Mouse (Mus musculus): Measurements from ENCODE around the gene Nemp1.

Gene Nemp1

DNA sequence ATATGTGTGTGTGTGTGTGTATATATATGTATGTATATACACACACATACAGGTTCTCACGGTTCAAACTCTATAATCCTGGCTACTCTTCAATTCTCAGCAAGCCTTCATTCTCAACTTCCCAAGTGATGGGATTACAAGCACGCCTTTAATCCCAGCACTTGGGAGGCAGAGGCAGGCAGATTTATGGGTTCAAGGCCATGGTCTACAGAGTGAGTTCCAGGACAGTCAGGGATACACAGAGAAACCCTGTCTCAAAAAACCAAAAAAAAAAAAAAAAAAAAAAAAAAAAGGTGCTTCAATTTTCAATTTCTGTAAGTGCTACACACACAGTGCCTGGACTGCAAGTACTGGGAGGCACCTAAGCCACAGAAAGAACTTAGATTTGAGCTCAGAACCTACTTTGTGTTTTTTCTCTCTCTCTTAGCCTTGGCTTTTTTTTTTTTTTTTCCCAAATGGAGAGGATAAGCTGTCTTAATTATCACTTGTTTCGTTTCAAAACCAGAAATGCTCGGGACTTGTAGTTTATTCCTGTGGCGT, 9.2 kb downstream of the Nemp1 start:
- no peak for DNase-seq

DNA sequence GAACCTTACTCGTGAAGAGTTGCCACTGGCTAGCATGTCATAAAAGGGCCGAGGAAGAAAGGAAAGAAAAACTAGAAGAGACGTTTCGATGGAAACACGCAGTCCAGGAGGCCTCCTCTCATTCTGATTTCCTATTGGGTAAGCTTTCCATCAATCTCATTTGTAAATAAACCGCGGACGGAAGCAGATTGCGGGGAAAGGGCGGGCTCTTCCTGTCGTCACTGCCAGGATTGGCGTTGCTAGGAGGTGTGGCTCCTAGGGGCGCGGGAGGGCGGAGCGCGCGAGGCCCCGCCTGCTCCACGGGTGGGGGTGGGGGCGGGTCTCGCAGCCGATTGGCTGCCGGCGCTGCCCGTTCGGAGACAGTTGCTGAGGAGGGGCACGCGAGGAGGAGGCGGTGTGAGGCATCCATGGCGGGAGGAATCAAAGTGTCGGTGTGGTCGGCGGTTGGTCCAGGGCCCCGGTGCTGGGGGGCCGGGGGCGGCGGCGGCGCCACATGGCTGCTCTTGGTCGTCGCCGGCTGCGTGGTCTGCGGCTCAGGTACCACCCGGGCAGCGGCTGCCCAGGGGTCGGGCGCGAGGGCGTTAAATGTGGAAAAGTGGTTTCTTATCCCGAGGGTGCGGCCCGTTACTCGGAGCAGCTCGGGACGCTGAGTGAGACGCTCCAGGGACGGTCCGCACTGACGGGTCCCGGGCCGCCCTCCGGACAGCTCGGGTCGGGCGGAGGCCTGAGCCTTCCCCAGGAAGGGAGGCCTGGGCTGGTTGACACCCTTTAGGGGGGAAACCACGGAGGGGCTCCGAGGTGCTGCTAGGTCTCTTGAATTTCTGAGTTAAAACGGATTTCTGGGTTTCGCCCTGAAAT, 10.2 kb downstream of the Nemp1 start:
- peak; percentile 94 for DNase-seq

DNA sequence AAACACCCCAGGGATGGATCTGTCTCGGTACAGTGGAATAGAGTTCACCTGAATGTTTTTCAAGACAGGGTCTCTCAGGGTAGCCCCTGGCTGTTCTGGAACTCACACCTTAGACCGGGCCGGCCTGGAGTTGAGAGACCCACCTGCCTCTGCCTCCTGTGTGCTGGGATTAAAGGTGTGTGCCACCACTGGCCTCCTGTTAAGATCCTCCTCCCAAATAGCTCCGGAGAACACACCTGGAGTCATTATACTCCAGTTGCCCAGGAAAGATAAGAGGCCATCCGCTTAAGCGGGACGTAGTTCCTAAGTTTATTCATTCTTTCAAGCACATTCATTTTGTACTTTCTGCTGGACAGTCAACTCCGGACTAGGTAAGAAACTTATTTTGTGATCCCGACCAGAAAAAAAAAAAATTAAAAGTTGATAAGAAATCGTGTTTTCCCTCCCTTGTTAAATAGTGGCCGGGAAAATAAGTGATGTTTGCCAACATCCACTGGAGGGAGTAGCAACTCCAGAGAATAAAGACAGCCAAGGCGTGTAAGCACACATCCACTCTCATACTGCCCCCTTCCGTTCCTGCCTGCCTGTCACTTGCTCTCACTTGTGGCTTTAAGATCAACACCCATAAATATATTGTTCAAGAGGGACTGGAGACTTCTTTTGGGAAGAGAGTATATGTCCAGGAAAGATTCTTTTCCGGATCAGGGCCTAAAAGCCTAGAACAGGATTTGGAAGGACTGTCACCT, 11.1 kb downstream of the Nemp1 start:
- peak; percentile 86 for DNase-seq

DNA sequence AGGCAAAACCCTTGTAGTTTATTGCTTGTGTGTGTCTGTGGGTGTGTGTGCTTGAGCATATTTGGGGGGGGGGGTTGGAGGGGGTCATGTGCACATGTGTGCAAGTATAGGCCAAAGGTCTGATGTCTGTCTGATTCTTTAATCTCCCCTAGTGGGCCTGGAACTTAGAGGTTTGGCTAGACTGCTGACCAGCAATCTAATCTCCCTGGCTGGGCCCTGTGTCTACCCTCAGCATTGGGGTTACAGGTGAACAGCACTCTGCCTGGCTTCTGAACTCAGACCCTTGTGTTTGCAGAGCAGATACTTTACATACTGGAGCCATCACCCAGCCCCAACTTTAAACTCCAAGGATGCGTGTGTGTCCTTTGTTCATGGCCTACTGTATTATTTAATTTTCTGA, 12.5 kb downstream of the Nemp1 start:
- no peak for DNase-seq

DNA sequence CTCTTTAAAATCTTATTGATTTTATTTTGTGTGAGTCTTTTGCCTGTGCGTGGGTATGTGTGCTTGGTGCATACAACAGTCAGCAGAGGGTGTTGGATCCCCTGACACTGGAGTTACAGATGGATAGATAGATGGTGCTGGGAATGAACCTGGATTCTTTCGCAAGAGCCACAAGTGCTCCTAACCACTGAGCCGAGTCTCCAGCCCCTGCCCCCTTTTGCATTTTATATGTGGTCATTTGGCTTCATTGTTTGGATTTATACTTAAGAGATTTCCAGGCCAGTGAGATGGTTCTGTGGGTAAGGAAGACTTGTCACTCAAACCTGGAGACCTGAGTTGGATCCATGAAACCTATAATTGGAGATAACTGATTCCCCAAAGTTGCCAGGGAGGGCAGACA, 13.2 kb downstream of the Nemp1 start:
- DNase-seq = no peak

DNA sequence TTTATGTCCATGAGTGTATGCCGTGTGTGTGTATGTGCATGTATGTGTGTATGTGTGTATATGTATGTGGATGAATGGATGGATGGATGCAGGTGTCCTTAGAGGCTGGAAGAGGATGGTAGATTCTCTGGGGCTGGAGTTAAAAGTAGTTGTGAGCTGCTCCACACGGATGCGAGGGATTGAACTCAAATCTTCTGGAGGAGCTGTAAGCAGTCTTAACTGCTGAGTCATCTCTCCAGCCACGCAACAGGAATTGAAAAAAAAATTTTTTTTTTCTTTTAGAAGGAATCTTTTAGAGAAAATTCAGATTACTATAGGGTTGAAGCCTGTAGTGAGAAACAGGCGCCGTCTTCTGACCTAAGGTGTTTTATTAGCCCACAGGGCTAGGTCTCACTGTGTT, 16.2 kb downstream of the Nemp1 start:
- no peak for DNase-seq

DNA sequence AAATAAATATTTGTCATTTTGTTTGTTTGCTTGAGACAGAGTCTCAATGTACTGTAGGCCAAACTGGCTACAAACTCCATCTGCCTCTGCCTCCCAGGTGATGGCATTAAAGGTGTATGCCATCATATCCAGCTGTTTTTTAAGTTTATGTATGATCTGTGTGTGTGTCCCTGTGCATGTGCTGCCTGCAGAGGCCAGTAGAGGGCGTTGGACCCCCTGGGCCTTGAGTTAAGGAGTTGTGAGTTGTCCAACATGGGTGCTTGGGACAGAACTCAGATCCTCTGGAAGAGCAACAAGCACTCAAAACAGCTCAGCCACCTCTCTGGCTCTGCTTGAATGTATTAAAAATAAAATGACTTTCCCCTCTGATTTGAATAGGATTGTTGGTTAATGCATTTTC, 24.4 kb downstream of the Nemp1 start:
- no peak for DNase-seq

DNA sequence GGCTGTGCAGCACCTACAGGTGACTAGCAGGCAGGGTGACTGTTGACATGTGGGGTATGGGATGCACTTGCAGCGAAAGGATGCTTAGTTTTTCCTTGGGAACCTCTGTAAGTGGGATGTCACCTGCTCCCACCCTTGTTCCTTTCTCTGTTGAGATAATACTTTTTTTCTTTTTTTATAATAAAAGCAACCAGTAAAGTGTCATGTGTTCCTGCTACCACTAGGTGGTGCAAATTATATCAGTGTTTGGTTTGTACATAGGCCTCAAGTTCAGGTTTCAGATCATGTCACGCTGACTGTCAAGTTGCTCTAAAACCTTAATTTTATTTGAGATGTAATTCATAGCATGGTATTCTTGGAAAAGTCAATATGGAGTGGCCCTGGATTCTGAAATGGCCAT, 27.9 kb downstream of the Nemp1 start:
- DNase-seq = peak; percentile 6

DNA sequence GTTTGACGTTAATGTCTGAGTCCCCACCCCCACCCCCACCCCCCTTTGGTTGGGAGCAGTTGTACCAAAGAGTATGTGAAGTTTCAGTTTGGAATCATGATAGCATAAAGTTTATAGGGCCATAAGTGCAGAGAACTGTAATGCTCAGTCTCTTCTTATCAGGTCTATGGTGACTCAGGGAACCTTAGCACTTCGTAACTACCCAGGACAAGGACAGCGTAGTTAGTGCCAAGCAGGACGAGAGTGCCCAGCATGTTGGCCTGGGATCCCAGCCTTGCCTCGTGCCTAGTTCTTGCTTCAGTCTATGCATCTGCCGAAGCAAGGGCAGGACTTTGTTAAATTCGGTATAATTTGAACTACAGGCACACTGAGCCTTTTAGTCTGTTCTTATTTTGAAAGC, 29.1 kb downstream of the Nemp1 start:
- DNase-seq = no peak

DNA sequence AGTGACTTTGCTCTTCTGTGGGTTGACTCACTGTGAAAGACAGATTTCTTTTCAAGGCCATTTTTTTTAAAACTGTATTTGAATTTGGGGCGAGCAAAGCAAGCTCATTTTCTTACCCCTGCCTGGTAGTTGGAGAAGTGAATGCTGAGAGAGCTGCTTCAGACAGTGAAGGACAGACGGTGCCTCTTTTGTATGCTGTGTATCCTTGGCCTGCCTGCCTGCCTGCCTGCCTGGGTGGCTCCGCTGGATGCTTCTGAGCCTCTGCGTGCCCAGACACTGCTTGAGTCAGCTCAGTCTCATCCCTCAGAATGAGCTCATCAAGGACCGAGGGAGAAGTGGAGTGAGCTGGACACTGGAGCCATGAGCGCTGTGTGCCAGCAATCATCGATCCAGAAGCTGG, 32.3 kb downstream of the Nemp1 start:
- DNase-seq = no peak

DNA sequence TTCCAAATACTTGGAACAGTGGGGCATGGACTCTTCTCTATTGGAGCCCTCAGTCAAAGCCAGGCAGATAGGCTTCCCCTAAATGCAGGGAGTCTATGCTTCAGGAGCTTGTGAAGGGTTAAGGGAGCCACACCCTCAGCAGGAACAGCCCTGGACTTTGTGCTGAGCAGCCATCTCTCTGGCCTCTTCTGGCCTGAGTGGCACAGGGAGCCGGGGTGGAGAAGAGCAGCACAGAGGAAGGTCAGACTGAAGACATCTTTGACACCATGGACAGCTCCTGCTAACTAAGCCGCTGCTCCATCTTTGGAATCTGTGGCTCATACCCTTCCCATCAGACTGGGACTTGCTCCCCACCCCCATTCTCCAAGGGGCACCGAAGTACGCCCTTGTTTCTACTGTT, 36.6 kb downstream of the Nemp1 start:
- DNase-seq = no peak

DNA sequence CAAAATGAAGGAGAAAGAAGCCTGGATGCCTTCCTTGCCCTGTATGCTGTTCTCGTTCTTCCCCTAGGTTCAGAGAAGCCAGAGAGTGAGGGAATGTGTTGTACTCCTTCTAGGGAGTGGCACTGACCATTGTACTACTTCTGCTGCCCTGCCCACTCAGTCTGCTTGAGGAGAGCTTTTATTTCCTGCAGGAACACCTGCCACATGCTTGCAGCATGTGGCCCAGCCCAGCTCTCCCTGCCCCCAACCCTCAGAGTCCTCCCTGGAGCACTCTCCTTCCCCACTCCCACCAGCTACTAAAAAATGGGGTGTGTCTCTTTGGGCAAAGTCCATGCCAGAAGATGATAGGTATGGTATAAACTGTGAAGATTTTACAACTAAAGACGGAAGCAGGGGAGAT, 37.6 kb downstream of the Nemp1 start:
- DNase-seq = no peak

DNA sequence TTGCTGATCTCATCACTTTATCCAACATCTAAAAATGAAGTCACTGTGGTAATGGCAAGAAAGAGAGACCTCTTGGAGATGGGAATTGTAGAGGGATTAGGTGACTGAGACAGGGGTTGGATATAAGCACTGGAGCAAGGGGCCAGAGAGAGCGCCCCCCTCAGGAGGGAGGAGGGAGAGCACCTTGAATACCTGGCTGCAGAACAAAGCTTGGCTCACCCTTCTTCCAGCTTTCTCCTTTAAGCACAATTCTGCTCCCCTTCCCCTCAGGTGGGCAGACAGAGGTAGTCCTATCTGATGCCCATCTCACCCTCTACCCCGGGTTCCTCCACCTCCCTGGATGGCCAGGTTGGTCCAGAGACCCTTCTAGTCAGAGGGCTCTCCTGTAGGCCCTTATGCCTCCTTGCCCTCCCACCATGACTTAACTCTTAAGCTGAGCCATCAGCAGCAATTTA, 38.1 kb downstream of the Nemp1 start, which contains the start of gene Myo1a:
Myo1a (plus strand) TSS at position 405 of the 455 bp plus-strand sequence.
- DNase-seq = no peak

DNA sequence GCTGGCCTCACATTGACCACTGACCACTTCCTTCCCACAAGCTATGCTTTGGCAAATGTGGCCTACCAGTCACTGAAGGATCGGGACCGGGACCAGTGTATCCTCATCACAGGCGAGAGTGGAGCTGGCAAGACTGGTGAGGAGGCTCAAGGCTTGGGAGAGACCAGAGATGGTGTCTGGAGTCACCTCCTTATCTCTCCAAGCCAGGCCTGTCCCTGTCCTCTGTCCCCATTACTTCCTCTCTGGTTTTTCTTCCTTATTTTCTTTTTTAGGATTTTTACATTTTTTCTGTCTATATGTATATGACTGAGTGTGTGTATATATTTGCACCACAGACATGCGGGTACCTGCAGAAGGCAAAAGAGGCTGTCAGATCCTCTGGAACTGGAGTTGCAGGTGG, 39.1 kb downstream of the Nemp1 start:
- no peak for DNase-seq

DNA sequence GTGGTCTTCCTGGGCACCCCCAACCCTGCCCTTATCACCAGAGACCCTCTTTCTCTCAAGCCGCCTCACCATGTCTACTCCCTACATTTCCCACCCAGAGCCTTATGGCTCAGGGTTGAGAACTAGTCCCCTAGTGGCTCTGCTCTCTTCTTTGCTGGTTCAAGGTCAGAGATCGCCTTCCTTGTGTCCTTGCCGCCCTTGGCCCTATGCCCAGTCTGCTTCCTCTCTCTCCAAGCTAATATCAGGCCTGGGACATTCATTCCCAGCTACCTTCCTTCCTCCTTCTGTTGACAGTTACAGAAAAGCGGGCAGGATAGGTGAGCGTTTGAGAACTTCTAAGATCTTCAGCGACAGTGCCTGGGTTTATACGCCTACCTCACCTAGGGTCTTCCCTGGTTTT, 41.0 kb downstream of the Nemp1 start:
- DNase-seq = no peak

DNA sequence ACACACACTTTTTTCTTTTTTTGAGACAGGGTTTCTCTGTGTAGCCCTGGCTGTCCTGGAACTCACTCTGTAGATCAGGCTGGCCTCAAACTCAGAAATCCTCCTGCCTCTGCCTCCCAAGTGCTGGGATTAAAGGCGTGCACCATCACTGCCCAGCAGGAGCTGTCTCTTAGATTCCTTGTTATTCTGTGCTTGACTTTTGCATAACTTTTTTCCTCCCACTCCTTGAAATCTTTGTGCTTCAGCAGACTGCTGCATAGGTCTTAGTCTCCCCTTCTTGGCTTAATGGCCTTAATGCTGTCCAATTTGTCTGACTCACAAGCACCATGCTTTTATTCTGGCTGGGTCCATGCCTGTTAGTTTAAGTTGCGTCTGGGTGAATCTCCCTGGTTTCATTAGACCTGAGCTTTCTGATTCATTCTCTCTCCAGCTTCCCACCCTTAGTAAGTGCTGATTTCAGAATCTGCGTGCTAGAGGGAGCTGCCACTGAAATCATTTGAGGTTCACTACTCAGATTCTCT, 42.2 kb downstream of the Nemp1 start:
- DNase-seq = no peak

DNA sequence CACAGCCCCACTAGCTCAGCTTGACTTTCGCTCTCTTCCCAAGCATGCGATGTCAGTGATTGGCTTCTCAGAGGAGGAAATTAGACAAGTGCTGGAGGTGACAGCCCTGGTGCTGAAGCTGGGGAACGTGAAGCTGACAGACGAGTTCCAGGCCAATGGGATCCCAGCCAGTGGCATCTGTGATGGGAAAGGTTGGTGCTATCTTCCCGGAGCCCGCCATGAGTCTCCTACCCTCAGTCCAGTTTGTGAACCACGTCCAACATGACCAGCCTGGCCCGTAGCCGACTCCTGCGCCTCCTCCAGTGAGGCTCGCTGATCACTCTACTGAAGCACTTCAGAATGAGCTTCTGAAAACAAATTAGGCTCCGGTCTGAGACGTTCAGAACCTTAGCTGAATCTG, 43.6 kb downstream of the Nemp1 start:
- DNase-seq = no peak

DNA sequence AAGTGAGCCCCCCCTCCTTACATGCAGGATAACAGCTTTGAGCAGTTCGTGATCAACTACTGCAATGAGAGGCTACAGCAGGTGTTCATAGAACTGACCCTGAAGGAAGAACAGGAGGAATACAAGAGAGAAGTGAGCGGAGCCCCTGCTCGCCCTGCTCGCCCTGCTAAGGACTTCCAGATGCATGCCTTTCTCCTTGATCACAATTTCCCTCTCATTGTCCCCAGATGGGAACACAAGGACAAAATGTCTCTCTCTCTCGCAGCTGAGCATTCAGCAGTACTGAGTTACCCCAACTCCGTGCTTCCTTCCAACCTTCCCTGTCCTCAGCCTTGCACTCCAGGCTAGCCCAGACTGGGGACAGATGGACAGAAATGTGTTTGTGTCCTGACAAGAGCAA, 46.0 kb downstream of the Nemp1 start:
- no peak for DNase-seq

DNA sequence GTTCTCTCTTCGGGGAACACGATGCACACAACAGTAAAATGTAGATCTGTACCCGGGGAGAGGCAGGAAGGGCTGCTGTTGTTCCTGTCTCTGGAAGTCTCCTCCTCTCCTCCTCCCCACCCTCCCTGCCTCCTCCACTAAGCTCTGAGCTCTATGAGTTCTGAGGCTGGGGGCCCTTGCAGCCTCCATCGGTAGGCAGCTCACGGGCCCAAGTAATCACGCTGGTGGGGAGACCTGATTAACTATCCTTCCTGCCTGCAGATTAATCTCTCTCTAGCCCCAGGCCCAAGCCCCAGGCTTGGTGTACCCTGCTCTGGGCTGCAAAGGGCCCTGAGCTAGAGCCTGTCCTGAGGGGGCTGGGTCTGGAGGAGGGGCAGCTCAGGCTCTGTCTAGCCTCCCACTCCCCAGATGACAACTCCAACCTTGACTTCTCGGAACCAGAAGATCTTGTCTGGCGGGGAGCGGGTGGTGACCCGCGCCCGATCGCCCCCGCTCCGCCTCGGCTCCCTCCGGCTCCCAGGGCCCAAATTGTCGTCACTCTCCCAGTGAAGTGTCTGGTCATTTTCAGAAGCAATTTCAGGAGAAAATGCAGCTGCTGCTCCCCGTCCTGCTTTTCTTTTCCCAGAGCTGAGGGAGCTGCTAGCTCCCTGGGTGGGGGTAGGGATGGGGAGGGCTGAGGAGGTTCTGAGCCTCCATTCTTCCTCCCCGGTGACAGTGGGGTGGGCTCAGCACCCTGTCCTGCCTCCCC, 55.1 kb downstream of the Nemp1 start:
- DNase-seq = no peak

DNA sequence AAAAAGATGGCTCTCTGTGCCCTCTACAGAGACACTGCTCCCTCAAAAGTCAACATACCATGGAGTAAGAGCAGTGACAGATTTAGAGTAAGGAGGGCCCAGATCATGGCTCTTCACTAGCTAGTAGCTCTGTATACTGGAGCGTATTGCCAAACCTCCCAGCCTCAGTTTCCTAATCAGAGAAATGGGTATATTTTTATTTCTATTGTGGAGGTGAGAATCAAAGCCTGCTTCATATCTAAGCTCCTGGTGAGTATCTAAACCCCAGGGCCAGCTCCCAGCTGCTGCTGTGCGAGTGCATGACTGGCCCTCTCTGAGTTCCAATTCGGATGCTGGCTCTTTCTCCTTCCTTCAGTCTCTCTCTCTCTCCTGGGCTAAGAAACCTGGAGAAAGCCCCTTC, 57.5 kb downstream of the Nemp1 start, which contains the start of gene Tac2:
Tac2 (plus strand) TSS at position 301 of the 400 bp plus-strand sequence.
- no peak for DNase-seq

DNA sequence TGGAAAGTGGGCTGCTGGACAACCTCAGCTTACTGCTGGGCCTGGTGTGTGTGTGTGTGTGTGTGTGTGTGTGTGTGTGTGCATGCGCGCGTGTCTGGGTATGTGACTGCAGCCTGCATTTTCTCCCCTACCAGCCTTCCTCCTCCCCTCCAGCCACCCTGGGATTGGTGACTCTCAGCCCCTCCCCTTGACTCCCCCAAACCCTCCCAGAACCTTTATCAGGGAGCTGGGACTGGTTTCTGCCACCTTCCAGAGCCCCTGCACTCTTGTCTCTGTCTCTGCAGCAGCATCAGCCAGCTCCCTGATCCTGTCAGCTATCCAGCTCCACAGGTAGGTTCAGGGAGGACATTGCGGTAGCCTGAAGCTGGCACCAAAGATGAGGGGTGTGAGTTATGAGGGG, 58.4 kb downstream of the Nemp1 start:
- DNase-seq = no peak

DNA sequence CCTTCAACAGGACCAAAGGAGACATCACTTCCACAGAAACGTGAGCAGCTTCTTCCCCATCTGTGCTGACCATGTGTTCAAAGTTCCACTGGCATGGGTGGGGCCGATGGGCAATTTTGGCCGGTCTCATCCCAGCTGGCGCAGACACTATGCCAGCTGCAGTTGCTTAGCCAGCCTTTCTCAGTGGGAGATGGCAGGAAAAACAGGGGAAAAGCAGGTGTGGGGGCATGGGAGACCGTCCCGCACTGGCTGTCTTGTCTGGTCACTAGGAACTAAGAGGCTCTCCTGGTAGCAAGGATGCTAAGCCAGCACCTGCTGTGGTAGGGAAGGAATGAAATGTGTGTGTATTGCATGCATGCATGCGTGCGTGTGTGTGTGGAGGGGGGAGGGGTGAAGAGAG, 61.7 kb downstream of the Nemp1 start:
- no peak for DNase-seq

Measured in thymus, postnatal 14 days (tissue).